Mouse (Mus musculus) CD4-positive, CD25-positive, alpha-beta regulatory T cell, adult 4 months (primary cell): Measurements from ENCODE around the gene Plch1. TPM values are rescaled to one million over a fixed set of nuclear protein-coding genes. Genes with fewer than 3 reads are reported as not detected.

Experiments used
- ATAC-seq: one replicate; pipeline ENCODE4 v1.8.0; 2017
- polyA plus RNA-seq, 2 experiments: library from polyadenylated mRNA; unstranded; fragments of 100-300 nt; shearing (Covaris generic); gene quantifications; one replicate each; pipeline ENCODE4 v1.2.1; 2017

The Plch1 gene
- polyA plus RNA-seq, 2 experiments from 2014 or later: not detected

GRCm38 (mm10) chr3:63852828-63853227 lies 46.4 kb downstream of the Plch1 start:
- no peak for ATAC-seq

GRCm38 (mm10) chr3:63851125-63851698 lies 48.1 kb downstream of the Plch1 start:
- no peak for ATAC-seq

GRCm38 (mm10) chr3:63849765-63850346 lies 49.4 kb downstream of the Plch1 start:
- ATAC-seq: no peak

- no peak for ATAC-seq
These were observed 55.1 kb downstream of the Plch1 start for GRCm38 (mm10) chr3:63844141-63844540.

- no peak for ATAC-seq
These were observed 56.8 kb downstream of the Plch1 start for GRCm38 (mm10) chr3:63842436-63842835.

- ATAC-seq: no peak
These were observed 61.5 kb downstream of the Plch1 start for GRCm38 (mm10) chr3:63837750-63838149.

- no peak for ATAC-seq
These were observed 62.2 kb downstream of the Plch1 start for GRCm38 (mm10) chr3:63836937-63837632.

GRCm38 (mm10) chr3:63835816-63836215 lies 63.5 kb downstream of the Plch1 start:
- ATAC-seq: no peak

- no peak for ATAC-seq
These were observed 75.3 kb downstream of the Plch1 start for GRCm38 (mm10) chr3:63823874-63824400.

- no peak for ATAC-seq
These were observed 76.6 kb downstream of the Plch1 start for GRCm38 (mm10) chr3:63822631-63823030.

- ATAC-seq: no peak
These were observed 84.1 kb downstream of the Plch1 start for GRCm38 (mm10) chr3:63815131-63815530.

GRCm38 (mm10) chr3:63814203-63814602 lies 85.1 kb downstream of the Plch1 start:
- no peak for ATAC-seq

GRCm38 (mm10) chr3:63806906-63807305 lies 92.4 kb downstream of the Plch1 start:
- no peak for ATAC-seq

- no peak for ATAC-seq
These were observed 93.8 kb downstream of the Plch1 start for GRCm38 (mm10) chr3:63805496-63805895.

- ATAC-seq: no peak
These were observed 98.6 kb downstream of the Plch1 start for GRCm38 (mm10) chr3:63800685-63801084.

GRCm38 (mm10) chr3:63786805-63787365 lies 112.4 kb downstream of the Plch1 start:
- no peak for ATAC-seq

- no peak for ATAC-seq
These were observed 126.5 kb downstream of the Plch1 start for GRCm38 (mm10) chr3:63772617-63773305.

- no peak for ATAC-seq
These were observed 138.5 kb downstream of the Plch1 start for GRCm38 (mm10) chr3:63760821-63761220.

- no peak for ATAC-seq
These were observed 159.2 kb downstream of the Plch1 start for GRCm38 (mm10) chr3:63740073-63740472.

- no peak for ATAC-seq
These were observed 170.9 kb downstream of the Plch1 start for GRCm38 (mm10) chr3:63728325-63728724.

- ATAC-seq: no peak
These were observed 172.5 kb downstream of the Plch1 start for GRCm38 (mm10) chr3:63726667-63727342.

GRCm38 (mm10) chr3:63693694-63694093 lies 205.6 kb downstream of the Plch1 start:
- no peak for ATAC-seq
